ENCODE assay signal across 9 mouse cellular contexts in genomic region chr13:91421387-91421949, GRCm38 (mm10). TPM values are rescaled to one million over a fixed set of nuclear protein-coding genes. Genes with fewer than 3 reads are reported as not detected.
A peak's percentile ranks its signal among the peaks of the same experiment; 100 is the strongest.
DNase-seq lines count a peak whose midpoint lies in the region; ATAC-seq and TF ChIP-seq lines count a peak whose summit lies in the region.
"Had no signal": no experiment of that assay in that cellular context is flagged by ENCODE, and none has a peak within 500 bp of the region (broad histone marks: within the 10 kb centered on the region; RNA-seq: fewer than 3 reads in every experiment).

No protein-coding gene starts in this region.

- H3K4me2 ChIP-seq in embryonic facial prominence, embryonic 14.5 days (ENCODE audit: low read depth, low read length): peak overlapping the region; percentile 36
- peak overlapping the region; percentile 21 for H3K4me2 ChIP-seq in heart, embryonic 14.5 days (ENCODE audit: low read length)
- peak overlapping the region; percentile 22; the same call in 1 of the 2 replicates for H3K4me2 ChIP-seq in lung, embryonic 16.5 days (ENCODE audit: low read depth, low read length)

- no peak for TF ChIP-seq POLR2A in thymus, adult 2 months (IDR thresholded peaks at IDR 0.05; ENCODE audit: control insufficient read depth, extremely low read depth, insufficient read depth, low read length, poor library complexity)

- no peak for TF ChIP-seq CTCF in thymus, adult 2 months (IDR thresholded peaks at IDR 0.05; ENCODE audit: borderline replicate concordance, control insufficient read depth, extremely low read depth, insufficient read depth, low read length, poor library complexity)

- peaks cover 2% of the 10 kb centered on the region; the same call in 1 of the 2 replicates for H3K4me1 ChIP-seq in thymus, adult 2 months (replicated peaks; ENCODE audit: control insufficient read depth, insufficient read depth, low read length)
- peaks cover 19% of the 10 kb centered on the region for H3K4me1 ChIP-seq in embryonic facial prominence, embryonic 14.5 days (ENCODE audit: control insufficient read depth, insufficient read depth, low read length)
- peaks cover 3 to 4% of the 10 kb centered on the region in 2 experiments; a peak in 3 of 4 replicates for H3K4me1 ChIP-seq in heart, embryonic 14.5 days (ENCODE audit: control insufficient read depth in 2 of 2, insufficient read depth in 2 of 2, low read length in 2 of 2)
- 0 out of 2 replicates have a peak, but pooled peaks cover 2% of the 10 kb centered on the region for H3K4me1 ChIP-seq in lung, embryonic 16.5 days (replicated peaks; ENCODE audit: control insufficient read depth, insufficient read depth, low read length)

- H3K9ac ChIP-seq in embryonic facial prominence, embryonic 14.5 days (ENCODE audit: low read depth, low read length): no peak overlapping the region
- H3K9ac ChIP-seq in heart, embryonic 14.5 days (ENCODE audit: low read length): no peak overlapping the region
- no peak overlapping the region for H3K9ac ChIP-seq in lung, embryonic 16.5 days (ENCODE audit: low read length)

- peak; percentile 11 for DNase-seq in thymus, adult 2 months
- no peak for DNase-seq in thymus, postnatal 36 days
- DNase-seq in embryonic facial prominence, embryonic 14.5 days (ENCODE audit: low spot score): peak; percentile 94
- DNase-seq in kidney, postnatal 10 days: peak; percentile 91
- peak; percentile 78 for DNase-seq in retina, embryonic 14.5 days (ENCODE audit: low spot score)
- no peak for DNase-seq in cerebellum, adult 11-12 months

- WGBS in thymus, adult 2 months: 36% methylated on average over 9 of the region's 9 CpGs
- 11% methylated on average over 9 of the region's 9 CpGs for WGBS in embryonic facial prominence, embryonic 14.5 days
- 20% methylated on average over 9 of the region's 9 CpGs for WGBS in heart, embryonic 14.5 days
- WGBS in lung, embryonic 16.5 days: 18% methylated on average over 9 of the region's 9 CpGs

- peak; percentile 70 for ATAC-seq in embryonic facial prominence, embryonic 14.5 days (ENCODE audit: low read depth)
- ATAC-seq in heart, embryonic 14.5 days (ENCODE audit: insufficient number of reproducible peaks, insufficient read depth, low FRiP score, low read depth): no peak
- ATAC-seq in lung, embryonic 16.5 days (ENCODE audit: low read depth): peak; percentile 69; the same call in 1 of the 2 replicates

- no peaks in the 10 kb centered on the region for H3K27me3 ChIP-seq in thymus, adult 2 months (ENCODE audit: control insufficient read depth, insufficient read depth, low read length)
- no peaks in the 10 kb centered on the region for H3K27me3 ChIP-seq in embryonic facial prominence, embryonic 14.5 days (replicated peaks; ENCODE audit: control insufficient read depth, insufficient read depth, low read length)
- no peaks in the 10 kb centered on the region for H3K27me3 ChIP-seq in heart, embryonic 14.5 days (ENCODE audit: control insufficient read depth, insufficient read depth, low read length)
- no peaks in the 10 kb centered on the region for H3K27me3 ChIP-seq in lung, embryonic 16.5 days (ENCODE audit: control insufficient read depth, insufficient read depth, low read depth, low read length)

- H3K4me3 ChIP-seq in thymus, adult 2 months (ENCODE audit: control insufficient read depth, insufficient read depth, low read length): no peak overlapping the region
- H3K4me3 ChIP-seq in embryonic facial prominence, embryonic 14.5 days (ENCODE audit: low read depth, low read length): no peak overlapping the region
- H3K4me3 ChIP-seq in heart, embryonic 14.5 days (ENCODE audit: control insufficient read depth in 1 of 2, insufficient read depth in 1 of 2, low read depth in 1 of 2, low read length in 2 of 2): no peak overlapping the region
- no peak overlapping the region for H3K4me3 ChIP-seq in lung, embryonic 16.5 days (ENCODE audit: low read length)
- H3K4me3 ChIP-seq: layer of hippocampus, adult 2 months had no signal

- no peaks in the 10 kb centered on the region for H3K9me3 ChIP-seq in embryonic facial prominence, embryonic 14.5 days (ENCODE audit: control insufficient read depth, low read length)
- no peaks in the 10 kb centered on the region for H3K9me3 ChIP-seq in heart, embryonic 14.5 days (ENCODE audit: control insufficient read depth, low read length)
- H3K9me3 ChIP-seq in lung, embryonic 16.5 days (ENCODE audit: control insufficient read depth, low read length): no peaks in the 10 kb centered on the region

- H3K36me3 ChIP-seq in thymus, adult 2 months (ENCODE audit: control insufficient read depth, insufficient read depth, low read length): no peaks in the 10 kb centered on the region
- H3K36me3 ChIP-seq in embryonic facial prominence, embryonic 14.5 days (ENCODE audit: control insufficient read depth, insufficient read depth, low read length): no peaks in the 10 kb centered on the region
- H3K36me3 ChIP-seq in heart, embryonic 14.5 days (ENCODE audit: control insufficient read depth, insufficient read depth, low read length): no peaks in the 10 kb centered on the region
- H3K36me3 ChIP-seq in lung, embryonic 16.5 days (ENCODE audit: control insufficient read depth, insufficient read depth, low read length): no peaks in the 10 kb centered on the region

- H3K27ac ChIP-seq in thymus, adult 2 months (ENCODE audit: control insufficient read depth, insufficient read depth, low read length): no peak overlapping the region
- H3K27ac ChIP-seq in embryonic facial prominence, embryonic 14.5 days (replicated peaks; ENCODE audit: low read depth, low read length): peak overlapping the region; percentile 74; the same call in 1 of the 2 replicates
- no peak overlapping the region for H3K27ac ChIP-seq in heart, embryonic 14.5 days (replicated peaks in 1 of 2; ENCODE audit: control insufficient read depth in 1 of 2, insufficient read depth in 1 of 2, low read depth in 2 of 2, low read length in 2 of 2)
- H3K27ac ChIP-seq in lung, embryonic 16.5 days (ENCODE audit: low read length): no peak overlapping the region
- H3K27ac ChIP-seq: layer of hippocampus, adult 2 months had no signal

RNA-seq across cellular contexts. Expression of gene Ssbp2, which starts 38.6 kb away (rescaled TPM):
- polyA plus RNA-seq in thymus, adult 2 months (2012; rRNA removed): 115 and 125 TPM in 2 replicates
- 148 and 167 TPM in 2 replicates for polyA plus RNA-seq in embryonic facial prominence, embryonic 14.5 days (2014; fragmentation: Nextera tagmentation; extraction: Ambion mirVana)
- polyA plus RNA-seq in heart, embryonic 14.5 days (2014; fragmentation: Nextera tagmentation; extraction: Ambion mirVana): 103 and 112 TPM in 2 replicates
- polyA plus RNA-seq in lung, embryonic 16.5 days (2015; fragmentation: Nextera tagmentation; extraction: Ambion mirVana): 98.6 and 104 TPM in 2 replicates

Comparison
In these comparisons a context has a peak if more than half of its experiments do, and no peak if none do; other contexts are left out.
1. DNase-seq: peak in thymus, adult 2 months (single experiment), embryonic facial prominence, embryonic 14.5 days (single experiment), kidney, postnatal 10 days (single experiment) and retina, embryonic 14.5 days (single experiment); none in thymus, postnatal 36 days (0 of 2) and cerebellum, adult 11-12 months (single experiment).
2. Peak in every context shown above with its lines, with median percentiles within 50 percentile points of each other: H3K4me2 ChIP-seq.